Mouse (Mus musculus) CH12.LX (cell line): ENCODE measurements around the gene Pitpnm3. TPM values are rescaled to one million over a fixed set of nuclear protein-coding genes. Genes with fewer than 3 reads are reported as not detected.

Experiments
- DNase-seq: peaks from one replicate; pipeline ENCODE4 v3.0.0-alpha.2; 2013; ENCODE audit errors: extremely low read depth
- H3K27ac ChIP-seq: 2 replicates; pipeline ENCODE4 v1.5.1; 2012; ENCODE audit warnings: low read depth, mild to moderate bottlenecking, control low read depth, moderate library complexity; ENCODE audit not compliant: insufficient read depth
- H3K27me3 ChIP-seq: replicated peaks from 2 replicates; pipeline ENCODE3; 2012; ENCODE audit warnings: inconsistent platforms
- H3K36me3 ChIP-seq, 2 experiments: replicated peaks in 1 of 2; 2 replicates each; pipeline versions ENCODE3 to v1.6.1; 2012; ENCODE audit warnings: inconsistent platforms in 1 of 2, low read length in 1 of 2, mild to moderate bottlenecking in 1 of 2, mixed read lengths in 1 of 2, moderate library complexity in 1 of 2; ENCODE audit not compliant: control insufficient read depth in 1 of 2, insufficient read depth in 1 of 2
- H3K4me1 ChIP-seq, 2 experiments: 2 replicates each; pipeline ENCODE4 v1.6.1; 2012; ENCODE audit warnings: inconsistent platforms in 1 of 2, moderate library complexity in 1 of 2; ENCODE audit not compliant: insufficient read depth in 2 of 2, control insufficient read depth in 1 of 2
- H3K4me2 ChIP-seq: 2 replicates; pipeline ENCODE4 v1.6.1; 2012; ENCODE audit warnings: low read depth, mild to moderate bottlenecking, control low read depth; ENCODE audit not compliant: poor library complexity, insufficient read depth, severe bottlenecking
- H3K4me3 ChIP-seq, 3 experiments: fragments of 150-350 bp in 1 of 3; sonication (generic) in 1 of 3; replicated peaks in 1 of 3; 2 replicates each; pipeline versions ENCODE3 to v1.5.1; 2011 to 2012; ENCODE audit warnings: low read depth in 2 of 3, low read length in 2 of 3, mild to moderate bottlenecking in 2 of 3, moderate library complexity in 2 of 3, control low read depth in 1 of 3, improper control_type of control experiment in 1 of 3, inconsistent platforms in 1 of 3, mixed read lengths in 1 of 3; ENCODE audit not compliant: poor library complexity in 1 of 3
- H3K79me2 ChIP-seq: replicated peaks from 2 replicates; pipeline ENCODE4 v1.6.1; 2012; ENCODE audit warnings: mild to moderate bottlenecking, moderate library complexity; ENCODE audit not compliant: control insufficient read depth, poor library complexity, insufficient read depth, severe bottlenecking; ENCODE audit errors: extremely low read depth
- H3K9ac ChIP-seq: 2 replicates; pipeline ENCODE4 v1.6.1; 2012; ENCODE audit warnings: low read depth, mild to moderate bottlenecking, control low read depth, moderate library complexity; ENCODE audit not compliant: insufficient read depth
- H3K9me3 ChIP-seq: replicated peaks from 2 replicates; pipeline ENCODE3; 2012; ENCODE audit warnings: low read length, inconsistent platforms, mixed read lengths
- BHLHE40 ChIP-seq: IDR thresholded peaks from 2 replicates; pipeline ENCODE4 v1.6.1; 2011; ENCODE audit warnings: mild to moderate bottlenecking, low read depth, low read length, improper control_type of control experiment
- CHD1 ChIP-seq: IDR thresholded peaks from 2 replicates; pipeline ENCODE4 v1.6.1; 2012; ENCODE audit warnings: low read depth, low read length, improper control_type of control experiment, inconsistent platforms
- CTCF ChIP-seq, 2 experiments: IDR thresholded peaks in 1 of 2; conservative IDR thresholded peaks in 1 of 2; 2 replicates each; pipeline ENCODE4 v1.5.1; 2011 to 2012; ENCODE audit warnings: low read depth in 2 of 2, low read length in 2 of 2, improper control_type of control experiment in 1 of 2, inconsistent platforms in 1 of 2, mild to moderate bottlenecking in 1 of 2, moderate library complexity in 1 of 2
- E2F4 ChIP-seq: IDR thresholded peaks from 2 replicates; pipeline ENCODE4 v1.6.1; 2011; ENCODE audit warnings: low read depth, low read length, improper control_type of control experiment; ENCODE audit not compliant: insufficient replicate concordance
- EP300 ChIP-seq: IDR thresholded peaks from 2 replicates; pipeline ENCODE4 v1.6.1; 2011; ENCODE audit warnings: low read length, improper control_type of control experiment
- GABPA ChIP-seq: IDR thresholded peaks from 2 replicates; pipeline ENCODE4 v1.6.1; 2012; ENCODE audit warnings: low read depth, low read length, improper control_type of control experiment, inconsistent platforms; ENCODE audit not compliant: insufficient replicate concordance
- HCFC1 ChIP-seq: IDR thresholded peaks from 2 replicates; pipeline ENCODE4 v1.6.1; 2012; ENCODE audit warnings: low read depth, mild to moderate bottlenecking, inconsistent platforms, low read length, improper control_type of control experiment
- IRF4 ChIP-seq: IDR thresholded peaks from 2 replicates; pipeline ENCODE4 v1.6.1; 2014; ENCODE audit warnings: low read depth, mild to moderate bottlenecking, inconsistent platforms, low read length, improper control_type of control experiment
- JUN ChIP-seq: IDR thresholded peaks from 2 replicates; pipeline ENCODE4 v1.6.1; 2011; ENCODE audit warnings: low read depth, mild to moderate bottlenecking, low read length, improper control_type of control experiment, moderate library complexity; ENCODE audit not compliant: insufficient read depth
- MAX ChIP-seq: IDR thresholded peaks from 2 replicates; pipeline ENCODE4 v1.6.1; 2011; ENCODE audit warnings: low read length, improper control_type of control experiment
- MAZ ChIP-seq: IDR thresholded peaks from 2 replicates; pipeline ENCODE4 v1.6.1; 2012; ENCODE audit warnings: low read depth, mild to moderate bottlenecking, inconsistent platforms, low read length, improper control_type of control experiment, moderate library complexity
- MYC ChIP-seq: IDR thresholded peaks from 2 replicates; pipeline ENCODE4 v1.6.1; 2011; ENCODE audit warnings: low read depth, mild to moderate bottlenecking, improper control_type of control experiment, low read length
- NELFE ChIP-seq: IDR thresholded peaks from 2 replicates; pipeline ENCODE4 v1.6.1; 2011; ENCODE audit warnings: low read depth, low read length, improper control_type of control experiment
- NRF1 ChIP-seq: IDR thresholded peaks from 2 replicates; pipeline ENCODE4 v1.6.1; 2014; ENCODE audit warnings: low read depth, mild to moderate bottlenecking, inconsistent platforms, low read length, improper control_type of control experiment, moderate library complexity
- PAX5 ChIP-seq: IDR thresholded peaks from 2 replicates; pipeline ENCODE4 v1.6.1; 2012; ENCODE audit warnings: low read length, inconsistent platforms, mixed read lengths
- POLR2AphosphoS2 ChIP-seq: IDR thresholded peaks from 2 replicates; pipeline ENCODE4 v1.6.1; 2011; ENCODE audit warnings: low read depth, low read length, improper control_type of control experiment
- RCOR1 ChIP-seq: conservative IDR thresholded peaks from 2 replicates; pipeline ENCODE4 v1.6.1; 2012; ENCODE audit warnings: low read depth, mild to moderate bottlenecking, inconsistent platforms, low read length, improper control_type of control experiment
- SMC3 ChIP-seq: IDR thresholded peaks from 2 replicates; pipeline ENCODE4 v1.6.1; 2011; ENCODE audit warnings: low read depth, low read length, improper control_type of control experiment
- TBP ChIP-seq: conservative IDR thresholded peaks from 2 replicates; pipeline ENCODE4 v1.6.1; 2011; ENCODE audit warnings: low read depth, low read length, improper control_type of control experiment
- TCF12 ChIP-seq: IDR thresholded peaks from 2 replicates; pipeline ENCODE4 v1.6.1; 2014; ENCODE audit warnings: low read depth, mild to moderate bottlenecking, inconsistent platforms, low read length, improper control_type of control experiment
- USF2 ChIP-seq: conservative IDR thresholded peaks from 2 replicates; pipeline ENCODE4 v1.6.1; 2011; ENCODE audit warnings: low read depth, low read length, improper control_type of control experiment
- ZC3H11A ChIP-seq: IDR thresholded peaks from 2 replicates; pipeline ENCODE4 v1.6.1; 2012; ENCODE audit warnings: low read depth, mild to moderate bottlenecking, inconsistent platforms, low read length, improper control_type of control experiment
- ZKSCAN1 ChIP-seq: IDR thresholded peaks from 2 replicates; pipeline ENCODE4 v1.6.1; 2012; ENCODE audit warnings: low read depth, inconsistent platforms, low read length, improper control_type of control experiment, borderline replicate concordance
- ZMIZ1 ChIP-seq: IDR thresholded peaks from 2 replicates; pipeline ENCODE4 v1.6.1; 2012; ENCODE audit warnings: low read depth, mild to moderate bottlenecking, inconsistent platforms, low read length, improper control_type of control experiment
- dilution Hi-C: fragments of 300-500 bp; cut with MboI; formaldehyde crosslinking; loops from 2 replicates; pipeline ENCODE4 v1.14.3; 2020; ENCODE audit warnings: low sequenced_read_pairs; ENCODE audit not compliant: extremely low pct_unique_long_range_greater_than_20kb, extremely low pct_ligation_motif_present
- in situ Hi-C: fragments of 300-500 bp; cut with MboI; formaldehyde crosslinking; loops from 3 replicates; pipeline ENCODE4 v1.14.3; 2019; ENCODE audit warnings: low sequenced_read_pairs, low pct_ligation_motif_present, low pct_unique_long_range_greater_than_20kb, mixed read lengths
- polyA plus RNA-seq: library from polyadenylated mRNA; unstranded; fragments of >175 nt; gene quantifications from 2 replicates; pipeline ENCODE4 v1.2.1, GENCODE M21; 2012; ENCODE audit warnings: low read depth; ENCODE audit not compliant: insufficient read length
- total RNA-seq, 2 experiments: library from RNA; depleted of rRNA; stranded (reverse); fragments of 300-350 nt in 1 of 2; fragments of >200 nt in 1 of 2; gene quantifications; 2 replicates each; pipeline ENCODE4 v1.2.3; 2012 to 2014

The Pitpnm3 gene
- total and polyA plus RNA-seq, 3 experiments, result 0.08 to 0.59 (median 0.31) TPM

DNA sequence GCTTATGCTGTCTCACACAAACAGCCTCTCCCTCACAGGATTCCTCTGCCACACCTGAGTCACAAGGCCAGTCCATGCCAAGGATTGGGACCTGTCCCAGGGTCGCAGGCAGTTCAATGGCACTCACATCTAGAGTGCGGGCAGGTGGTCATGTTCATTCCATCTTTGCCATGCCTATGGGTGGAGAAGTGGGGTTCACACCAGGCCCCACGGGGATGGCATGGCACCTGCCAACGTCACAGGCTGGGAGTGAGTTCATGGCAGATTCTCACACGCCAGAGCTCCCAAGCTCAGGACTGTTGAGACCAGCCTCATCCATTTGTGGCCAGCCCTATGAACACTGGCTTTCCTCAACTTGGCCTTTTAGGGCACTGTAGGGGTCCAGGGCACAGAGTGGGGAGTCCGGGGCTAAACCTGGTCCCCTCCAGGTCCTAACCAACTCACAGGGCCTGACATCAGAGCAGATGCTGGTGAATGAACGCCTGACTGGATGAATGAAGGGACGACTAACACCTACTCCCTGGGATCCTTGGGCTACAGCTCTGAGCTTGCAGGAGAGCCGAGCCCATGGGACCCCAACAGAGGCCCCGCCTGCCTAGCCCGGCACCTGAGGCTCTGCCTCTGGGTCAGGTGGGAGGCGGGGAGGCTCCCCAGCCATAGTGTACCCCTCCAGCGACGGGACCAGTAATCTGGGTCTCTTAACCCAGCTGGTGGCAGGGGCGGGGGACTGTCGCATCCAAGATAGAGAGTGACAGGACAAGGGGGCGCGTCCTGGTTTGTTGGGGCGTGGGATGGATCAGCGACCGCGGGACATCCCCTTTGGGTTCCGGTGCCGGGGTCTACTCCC lies 819 bp downstream of the Pitpnm3 start:
- Histone ChIP-seq H3K36me3 (no peaks in the 10 kb centered on the region), H3K4me1 (peaks cover 6 to 9% of the 10 kb centered on the region in 2 experiments; a peak in 3 of 4 replicates), H3K4me2 (no peak overlapping the region), H3K9me3 (no peaks in the 10 kb centered on the region), H3K4me3 (no peak overlapping the region), H3K9ac (no peak overlapping the region), H3K79me2 (no peaks in the 10 kb centered on the region), H3K27me3 (peaks cover 75% of the 10 kb centered on the region), H3K27ac (no peak overlapping the region)
- TF ChIP-seq CHD1, result no peak
- TF ChIP-seq NRF1, result no peak
- no peak for TF ChIP-seq ZMIZ1
- TF ChIP-seq TBP, result no peak
- no peak for TF ChIP-seq NELFE
- no peak for TF ChIP-seq E2F4
- TF ChIP-seq ZKSCAN1, result no peak
- no peak for TF ChIP-seq POLR2AphosphoS2
- TF ChIP-seq USF2, result no peak
- TF ChIP-seq BHLHE40, result no peak
- no peak for TF ChIP-seq EP300
- no peak for TF ChIP-seq MYC
- no peak for TF ChIP-seq RCOR1
- TF ChIP-seq MAX, result no peak
- TF ChIP-seq IRF4, result no peak
- DNase-seq, result no peak
- dilution Hi-C loops, result no loop called here
- in situ Hi-C loops, result no loop called here

DNA sequence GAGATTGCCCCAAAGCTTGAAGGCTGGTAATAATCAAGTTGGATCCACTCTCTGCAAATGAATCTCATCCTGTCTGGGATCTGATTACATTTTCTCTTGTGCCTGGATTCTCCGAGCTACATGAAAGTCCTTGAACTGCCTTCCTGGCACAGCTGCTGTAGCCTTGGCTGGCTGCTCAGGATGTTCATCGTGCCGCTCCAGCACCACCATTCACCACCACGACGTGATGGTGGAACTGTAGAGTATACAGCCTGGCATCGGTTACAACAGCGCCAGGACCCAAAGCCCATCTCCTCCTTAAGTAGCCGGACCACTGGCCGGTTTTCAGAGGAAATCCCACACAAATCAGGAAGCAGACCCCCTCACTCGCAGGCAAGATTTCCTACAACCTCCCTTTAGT lies 2.5 kb downstream of the Pitpnm3 start:
- TF ChIP-seq PAX5 (no peak), CTCF (conservative IDR thresholded peaks at IDR 0.05 in 1 of 2, IDR thresholded peaks at IDR 0.05 in 1 of 2; ENCODE audit: low read depth in 2 of 2, low read length in 2 of 2) (no peak), NRF1 (no peak), POLR2AphosphoS2 (no peak), ZC3H11A (no peak), JUN (no peak), ZMIZ1 (no peak), SMC3 (no peak), TCF12 (no peak), MAZ (no peak), IRF4 (no peak), NELFE (no peak), EP300 (no peak), GABPA (no peak), MYC (no peak), BHLHE40 (no peak), USF2 (no peak), HCFC1 (no peak)
- in situ Hi-C loops (no loop called here), dilution Hi-C loops (no loop called here)
- DNase-seq, result no peak
- peaks cover 74% of the 10 kb centered on the region for H3K27me3 ChIP-seq
- no peaks in the 10 kb centered on the region for H3K36me3 ChIP-seq
- H3K4me1 ChIP-seq, result peaks cover 6 to 10% of the 10 kb centered on the region in 2 experiments; a peak in 3 of 4 replicates
- H3K4me2 ChIP-seq, result no peak overlapping the region
- no peak overlapping the region for H3K9ac ChIP-seq
- no peaks in the 10 kb centered on the region for H3K9me3 ChIP-seq
- no peak overlapping the region for H3K27ac ChIP-seq
- H3K79me2 ChIP-seq, result no peaks in the 10 kb centered on the region
- no peak overlapping the region for H3K4me3 ChIP-seq
